ENCODE assay signal across 9 mouse cellular contexts in the genomic region with DNA sequence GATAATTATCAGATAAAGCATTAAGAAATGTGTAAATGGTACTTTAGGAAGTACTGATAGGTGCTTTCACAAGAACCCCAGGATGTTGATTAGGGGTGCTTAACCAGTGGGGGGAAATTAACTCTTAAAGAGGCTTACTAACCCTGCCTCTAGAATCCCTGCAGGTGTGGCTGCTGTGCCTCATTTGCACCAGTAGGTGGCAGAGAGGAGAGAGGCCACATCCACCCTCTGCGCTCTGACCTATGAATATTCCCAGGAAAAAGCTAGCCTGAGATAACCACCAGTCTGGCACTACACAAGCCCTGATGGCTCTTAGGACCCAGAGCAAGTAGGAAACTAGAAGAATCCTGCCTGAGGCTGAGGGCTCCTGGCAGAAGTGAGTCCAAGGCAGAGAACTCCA. TPM values are rescaled to one million over a fixed set of nuclear protein-coding genes. Genes with fewer than 3 reads are reported as not detected.
A peak's percentile ranks its signal among the peaks of the same experiment; 100 is the strongest.
DNase-seq lines count a peak whose midpoint lies in the region; TF ChIP-seq lines count a peak whose summit lies in the region.
"Had no signal": no experiment of that assay in that cellular context is flagged by ENCODE, and none has a peak within 500 bp of the region (broad histone marks: within the 10 kb centered on the region; RNA-seq: fewer than 3 reads in every experiment).

No protein-coding gene starts in this region.

- H3K4me3 ChIP-seq in gastrocnemius, adult 2 months, result no peak overlapping the region
- no peak overlapping the region for H3K4me3 ChIP-seq in bone marrow macrophage, adult 2 months (ENCODE audit: insufficient read depth, low read length)

- H3K4me1 ChIP-seq in bone marrow macrophage, adult 2 months (ENCODE audit: control insufficient read depth, insufficient read depth, low read length), result no peaks in the 10 kb centered on the region

- H3K27ac ChIP-seq in gastrocnemius, adult 2 months, result no peak overlapping the region
- H3K27ac ChIP-seq in bone marrow macrophage, adult 2 months (ENCODE audit: insufficient read depth, low read depth, low read length), result no peak overlapping the region

- DNase-seq in gastrocnemius, adult 2 months, result no peak
- no peak for DNase-seq in gastrocnemius, postnatal 14 days
- DNase-seq in A20 (ENCODE audit: low read depth, low spot score), result peak; percentile 10
- peak; percentile 29 to 66 for DNase-seq in kidney, postnatal 36 days
- peak; percentile 68 for DNase-seq in retina, embryonic 14.5 days (ENCODE audit: low spot score)
- DNase-seq in right cerebral cortex, postnatal 10 days (ENCODE audit: low spot score in 2 of 2), result no peak
- no peak for DNase-seq in gastrocnemius, postnatal 10 days

- TF ChIP-seq CTCF in gastrocnemius, adult 2 months (IDR thresholded peaks at IDR 0.05), result peak; percentile 80
- TF ChIP-seq CTCF in bone marrow macrophage, adult 2 months (IDR thresholded peaks at IDR 0.05; ENCODE audit: low read depth, low read length), result peak; percentile 64

- no peak for TF ChIP-seq POLR2A in bone marrow macrophage, adult 2 months (IDR thresholded peaks at IDR 0.05; ENCODE audit: borderline replicate concordance, low read depth, low read length)

- intact Hi-C loops in gastrocnemius, adult 2 months (cut with DNase I), result loop anchor here (5.0 to 10.0 kb wide), 2 partner anchors 99 to 226 kb away; no protein-coding TSS in a partner anchor
- intact Hi-C loops in gastrocnemius, postnatal 14 days (cut with DNase I; ENCODE audit: low total_unique reads), result loop anchor here (10.0 kb wide), 1 partner anchor 124 kb away; no protein-coding TSS in a partner anchor

RNA-seq across cellular contexts. Expression of a gene that starts 30.4 kb away (rescaled TPM):
- not detected for total RNA-seq in gastrocnemius, adult 2 months (2021)
- total RNA-seq in gastrocnemius, postnatal 14 days (2021), result not detected
- polyA plus RNA-seq in bone marrow macrophage, adult 2 months (2012; ENCODE audit: insufficient read depth, insufficient read length, missing spikeins), result not detected in 2 replicates
- total RNA-seq in gastrocnemius, postnatal 10 days (2021), result not detected
- total RNA-seq: hematopoietic stem cell, adult 5-6 weeks had no signal

RNA-seq across cellular contexts. Expression of a gene that starts 49.3 kb away (rescaled TPM):
- 1 to 10 TPM; 2.7 to 3.8 TPM for total RNA-seq in gastrocnemius, adult 2 months (2021)
- 1 to 10 TPM; 2.5 to 3.1 TPM for total RNA-seq in gastrocnemius, postnatal 14 days (2021)
- 5.7 and 6.7 TPM in 2 replicates for polyA plus RNA-seq in bone marrow macrophage, adult 2 months (2012; ENCODE audit: insufficient read depth, insufficient read length, missing spikeins)
- total RNA-seq in gastrocnemius, postnatal 10 days (2021), result 1 to 10 TPM; 3.0 to 6.9 TPM

RNA-seq across cellular contexts. Expression of a gene that starts 49.3 kb away (rescaled TPM):
- total RNA-seq in gastrocnemius, adult 2 months (2021), result 10 to 100 TPM in 1 of 2 experiments, 1 to 10 TPM in 1; 3.8 to 10.3 TPM
- 10 to 100 TPM in 1 of 2 experiments, 1 to 10 TPM in 1; 9.7 to 10.3 TPM for total RNA-seq in gastrocnemius, postnatal 14 days (2021)
- polyA plus RNA-seq in bone marrow macrophage, adult 2 months (2012; ENCODE audit: insufficient read depth, insufficient read length, missing spikeins), result 27.4 and 28.7 TPM in 2 replicates
- 10 to 100 TPM; 11.5 to 16.8 TPM for total RNA-seq in gastrocnemius, postnatal 10 days (2021)

Comparison
In these comparisons a context has a peak if more than half of its experiments do, and no peak if none do; other contexts are left out.
1. DNase-seq: peak in A20 (single experiment), kidney, postnatal 36 days (2 of 2) and retina, embryonic 14.5 days (single experiment); none in gastrocnemius, adult 2 months (single experiment), gastrocnemius, postnatal 14 days (single experiment), right cerebral cortex, postnatal 10 days (0 of 2) and gastrocnemius, postnatal 10 days (single experiment).